Mouse (Mus musculus) heart, adult 11 months (tissue): Measurements from ENCODE around the gene Grid2ip.

Experiments
- DNase-seq: peaks from one replicate; pipeline ENCODE4 v3.0.0; 2022

Grid2ip gene

DNA sequence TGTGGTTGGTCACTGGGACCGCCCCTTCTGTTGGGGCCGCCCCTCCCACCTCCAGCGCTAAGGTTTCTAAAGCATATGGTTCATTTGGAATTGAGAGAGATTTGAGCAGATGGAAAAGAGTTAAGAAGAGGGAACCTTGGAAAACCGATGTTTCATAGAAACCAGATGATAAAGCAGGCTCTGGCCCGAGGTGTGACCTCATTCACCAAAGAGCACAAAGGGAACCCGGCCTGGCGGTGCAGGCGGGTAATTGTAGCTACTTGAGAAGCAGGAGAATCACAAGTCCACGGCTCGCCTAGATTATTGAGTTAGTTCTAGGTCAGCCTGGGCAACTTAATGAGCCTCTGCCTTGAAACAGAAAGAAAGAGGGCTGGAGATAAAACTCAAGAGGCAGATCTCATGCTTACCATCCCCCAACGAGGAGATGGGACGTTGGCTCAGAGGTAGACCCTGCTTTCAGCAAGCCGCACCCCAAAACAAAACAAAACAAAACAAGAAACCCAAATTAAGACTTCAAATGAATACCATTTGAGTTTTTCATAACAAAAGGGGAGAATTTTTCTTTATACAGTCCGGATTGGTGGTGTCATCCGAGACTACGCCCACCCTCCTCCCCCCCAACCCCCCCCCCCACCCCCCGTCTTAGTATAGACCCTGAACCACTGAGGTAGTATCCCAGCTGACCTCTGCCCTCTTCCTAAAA, at the start of gene Grid2ip:
Gene Grid2ip, plus strand, starts transcription at position 653 of the 703 bp plus-strand sequence.
- DNase-seq, result no peak

DNA sequence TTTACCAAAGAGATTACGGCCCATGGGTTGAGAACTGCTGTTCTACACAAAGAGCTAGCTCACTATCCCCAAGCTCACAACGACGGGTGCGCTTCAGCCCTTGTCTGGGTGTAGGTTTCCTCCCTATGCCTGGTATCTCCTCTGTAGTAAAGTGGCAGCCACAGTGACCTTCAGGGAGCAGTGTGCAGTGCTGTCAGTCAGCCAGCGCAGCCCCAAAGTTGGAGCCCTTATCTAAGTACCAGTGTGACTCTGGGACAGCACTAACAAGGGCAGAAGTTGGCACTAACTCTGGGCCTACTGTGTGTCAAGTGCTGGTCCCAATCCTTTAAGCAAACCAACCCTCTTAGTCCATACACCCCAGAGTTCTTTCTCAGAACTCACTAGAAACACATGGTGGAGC, 48.3 kb upstream of the Grid2ip start:
- peak; percentile 96 for DNase-seq

DNA sequence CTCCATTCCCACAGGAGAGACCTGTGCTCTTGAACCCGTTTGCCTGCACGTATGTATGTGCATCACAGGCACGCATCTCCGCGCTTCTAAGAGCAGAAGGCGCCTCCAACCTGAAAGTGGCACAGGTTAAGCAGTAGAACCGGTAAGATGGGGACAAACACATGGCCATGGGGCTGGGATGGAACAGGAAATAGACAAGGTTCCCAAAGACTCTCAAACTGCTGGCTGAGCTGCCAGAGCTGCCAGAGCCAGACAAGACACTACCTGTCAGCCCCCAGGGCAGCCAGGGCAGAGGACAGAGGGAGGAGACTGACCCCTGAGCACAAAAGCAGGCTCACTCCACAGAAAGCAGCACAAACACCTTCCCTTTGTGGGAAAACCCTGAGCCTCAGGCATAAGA, 47.2 kb upstream of the Grid2ip start:
- DNase-seq, result no peak

DNA sequence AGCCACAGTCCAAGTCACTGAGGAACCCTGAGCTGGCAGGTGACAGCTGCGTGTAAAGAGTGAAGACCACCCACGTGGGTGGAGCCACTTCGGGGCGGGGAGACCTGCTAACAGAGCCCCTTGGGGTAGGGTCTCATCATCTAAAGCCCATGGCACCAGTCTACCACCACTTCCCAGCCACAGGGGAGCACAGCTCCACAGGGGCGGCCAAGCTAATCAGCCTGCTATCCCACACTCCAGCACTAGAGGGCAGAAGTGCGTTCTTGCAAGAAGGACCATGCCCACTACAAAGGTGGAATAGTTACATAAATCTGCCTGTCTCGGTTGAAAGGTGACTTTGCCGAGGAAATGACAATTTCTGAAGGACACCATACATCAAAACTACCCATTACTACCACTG, 45.3 kb upstream of the Grid2ip start:
- DNase-seq, result peak; percentile 96

DNA sequence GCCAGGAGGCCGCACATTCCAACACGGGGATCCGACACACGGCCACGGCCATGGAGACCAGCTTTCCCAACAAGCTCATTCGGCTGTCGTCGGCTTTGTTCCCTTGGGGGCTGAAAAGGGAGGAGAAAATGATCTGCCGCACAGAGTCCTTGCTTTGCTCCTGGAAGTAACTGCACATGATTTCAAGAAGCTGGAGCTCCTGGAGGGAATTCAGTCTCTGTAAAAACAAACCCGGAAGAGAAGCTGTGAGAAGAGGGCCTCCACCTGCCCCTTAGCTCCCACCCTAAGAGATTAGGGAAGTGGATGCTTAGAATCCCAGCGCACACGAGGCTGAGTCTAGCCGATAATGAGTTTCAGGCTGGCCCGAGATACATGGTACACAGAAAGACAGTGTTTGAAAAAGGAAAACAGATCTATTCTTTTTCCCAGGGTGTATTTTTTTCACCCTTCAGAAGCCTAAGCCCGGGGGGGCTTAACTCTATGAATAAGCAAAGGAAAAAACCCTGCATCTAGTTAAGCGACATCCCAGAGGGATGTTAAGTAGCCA, 42.9 kb upstream of the Grid2ip start:
- no peak for DNase-seq

DNA sequence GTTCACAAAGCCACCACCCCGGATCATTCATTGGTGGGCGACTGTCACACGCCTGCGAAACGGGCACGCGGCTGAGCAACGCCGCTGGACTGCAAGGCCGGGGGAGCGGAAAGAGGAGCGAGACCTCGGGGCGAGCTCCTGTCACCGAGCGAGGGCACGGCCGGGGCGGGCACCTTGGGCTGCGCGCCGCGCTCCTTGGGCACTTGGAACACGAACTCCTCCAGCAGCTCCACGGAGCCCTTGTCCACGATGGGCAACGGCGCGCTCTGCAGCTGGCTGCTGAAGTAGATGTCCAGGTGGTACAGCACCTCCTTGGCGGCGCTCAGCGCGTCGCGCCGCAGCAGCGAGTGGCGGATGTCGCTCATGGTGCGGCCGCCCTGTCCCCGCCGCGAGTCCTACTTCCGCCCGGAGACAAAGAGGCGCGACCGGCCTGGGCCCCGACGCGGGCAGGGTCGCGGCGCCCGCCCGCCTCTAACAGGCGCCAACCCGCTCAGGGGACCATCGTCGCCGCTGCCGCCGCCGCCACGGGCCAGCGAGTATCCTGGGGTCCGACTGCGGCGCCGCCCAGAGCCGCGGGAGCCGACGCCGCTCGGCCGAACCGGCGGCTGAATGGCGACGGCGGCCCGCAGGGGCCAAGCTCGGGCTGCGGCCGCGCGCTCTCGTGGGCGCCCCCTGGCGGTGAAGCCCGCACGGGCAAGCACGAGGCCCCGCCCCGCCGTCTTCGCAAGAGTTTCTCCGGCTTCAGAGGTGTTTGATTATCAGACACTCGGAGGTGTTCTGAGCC, 42.2 kb upstream of the Grid2ip start, which contains the start of gene E130309D02Rik:
Gene E130309D02Rik, minus strand, starts transcription at position 631 of the 784 bp plus-strand sequence.
- peak; percentile 97 for DNase-seq

DNA sequence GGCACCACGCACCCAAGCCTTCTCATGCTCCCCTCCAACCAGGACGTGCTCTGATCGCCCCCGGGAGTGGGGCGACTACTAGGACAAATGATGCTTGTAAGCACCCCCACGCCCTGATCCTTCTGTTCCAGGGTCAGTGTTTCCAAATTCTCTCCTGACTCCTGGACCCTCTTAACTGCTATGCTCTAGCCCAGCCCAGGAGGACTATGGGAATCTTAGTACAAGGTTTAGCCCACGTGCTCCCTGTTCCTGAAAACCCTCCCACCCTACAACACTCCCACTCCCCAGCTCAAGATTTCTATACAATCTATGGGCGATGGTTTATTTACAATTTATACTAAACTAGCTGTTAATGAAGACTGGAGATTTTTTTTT, 41.6 kb upstream of the Grid2ip start:
- DNase-seq, result no peak

DNA sequence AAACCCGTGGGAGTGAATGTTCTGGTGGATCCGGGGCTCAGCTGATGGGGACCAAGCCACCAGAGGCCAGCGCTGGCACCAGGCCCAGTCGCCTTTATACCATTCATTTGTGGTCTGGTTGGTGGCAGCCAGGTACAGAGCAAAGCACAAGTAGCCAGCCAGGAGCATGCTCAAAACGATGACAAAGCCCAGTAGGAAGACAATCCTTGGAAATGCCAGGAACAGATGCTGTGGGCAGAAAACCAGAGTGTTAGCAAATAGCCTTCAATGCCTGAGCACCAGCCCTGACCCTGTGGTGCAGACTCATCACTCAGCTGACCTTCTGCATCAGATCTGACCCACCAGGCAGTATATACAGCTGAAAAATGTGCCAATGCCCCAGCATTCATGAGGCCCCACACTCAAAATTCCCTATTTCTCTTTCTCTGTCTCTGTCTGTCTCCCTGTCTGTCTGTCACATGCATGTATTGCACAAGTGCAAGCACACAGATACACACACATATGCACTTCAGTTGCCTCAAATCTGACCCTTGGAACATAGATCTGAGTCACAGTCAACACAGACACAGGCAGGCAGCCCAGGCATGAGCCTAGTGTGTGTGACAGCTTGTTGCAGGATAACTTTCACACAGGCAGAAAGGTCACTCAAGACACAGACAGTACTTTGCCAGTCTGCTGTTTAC, 40.4 kb upstream of the Grid2ip start:
- DNase-seq, result no peak

DNA sequence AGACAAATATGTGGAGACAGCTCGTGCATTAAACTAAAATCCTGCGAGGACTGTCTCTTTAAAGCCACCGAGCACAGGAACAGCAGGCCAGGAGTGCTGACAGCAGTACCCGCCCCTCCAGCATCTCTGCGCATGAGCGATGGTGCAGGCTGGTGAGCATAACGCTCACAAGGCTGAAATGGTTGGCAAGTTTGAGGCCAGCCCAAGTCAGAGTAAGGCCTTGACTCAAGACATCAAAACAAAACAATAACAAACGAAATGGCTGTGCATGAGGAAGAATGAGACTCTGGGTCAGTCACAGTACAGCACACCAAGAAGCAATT, 39.9 kb upstream of the Grid2ip start:
- DNase-seq, result no peak

DNA sequence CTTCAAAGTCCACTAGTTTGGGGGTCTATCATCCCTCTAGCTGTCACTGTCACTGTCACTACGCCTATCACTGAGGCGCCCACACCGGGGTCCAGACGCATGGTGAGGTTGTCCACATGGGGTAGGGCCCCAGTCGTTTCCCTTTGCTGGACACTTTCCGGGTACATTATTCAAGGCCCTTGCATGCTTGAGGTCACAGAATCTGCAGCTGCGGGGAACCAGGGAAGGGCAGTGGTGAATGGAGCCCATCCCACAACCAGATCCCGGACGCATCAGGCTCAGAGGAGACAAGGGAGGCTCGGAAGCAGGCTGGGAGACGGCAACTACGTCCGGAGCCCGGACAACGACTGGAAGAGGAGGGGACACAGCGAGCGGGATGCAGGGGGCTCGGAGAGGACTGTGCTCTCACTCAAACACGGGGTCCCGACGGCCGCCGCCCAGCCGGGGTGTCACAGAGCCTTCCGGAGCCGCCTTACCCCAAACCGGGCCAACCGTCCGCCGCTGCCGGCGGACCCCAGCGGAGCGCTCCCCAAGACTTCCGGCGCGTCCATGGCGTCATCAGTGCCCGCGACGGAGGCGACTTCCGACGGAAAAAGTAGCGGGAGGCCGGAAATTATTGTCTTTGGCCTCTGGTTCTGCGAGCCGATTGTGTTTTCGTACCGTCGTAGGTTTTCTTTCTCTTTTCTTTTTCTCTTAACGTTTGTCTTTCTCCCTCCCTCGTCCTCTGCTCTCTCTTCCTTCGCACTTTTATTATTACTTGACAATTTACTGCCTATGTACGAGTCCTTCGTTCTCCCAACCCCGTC, 28.2 kb upstream of the Grid2ip start, which contains the start of gene Zdhhc4:
Gene Zdhhc4, minus strand, starts transcription at position 567 of the 806 bp plus-strand sequence.
- DNase-seq, result peak; percentile 99

DNA sequence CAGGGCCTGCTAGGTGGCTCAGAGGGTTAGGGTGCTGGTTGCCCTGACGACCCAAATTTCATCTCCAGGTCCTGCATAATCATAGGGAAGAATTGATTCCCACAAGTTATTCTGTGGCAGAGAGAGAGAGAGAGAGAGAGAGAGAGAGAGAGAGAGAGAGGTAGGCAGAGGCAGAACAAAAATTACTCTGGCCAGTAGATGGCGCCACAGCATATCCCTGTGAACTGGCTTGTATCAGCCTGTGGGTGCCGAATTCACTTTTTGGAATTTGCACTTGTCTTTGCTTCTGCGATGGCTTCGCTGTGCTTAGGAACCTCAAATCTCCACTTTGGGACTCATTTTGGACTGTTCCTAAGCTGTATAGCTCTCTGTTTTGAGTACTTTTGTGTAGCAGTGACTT, 23.3 kb upstream of the Grid2ip start:
- no peak for DNase-seq

DNA sequence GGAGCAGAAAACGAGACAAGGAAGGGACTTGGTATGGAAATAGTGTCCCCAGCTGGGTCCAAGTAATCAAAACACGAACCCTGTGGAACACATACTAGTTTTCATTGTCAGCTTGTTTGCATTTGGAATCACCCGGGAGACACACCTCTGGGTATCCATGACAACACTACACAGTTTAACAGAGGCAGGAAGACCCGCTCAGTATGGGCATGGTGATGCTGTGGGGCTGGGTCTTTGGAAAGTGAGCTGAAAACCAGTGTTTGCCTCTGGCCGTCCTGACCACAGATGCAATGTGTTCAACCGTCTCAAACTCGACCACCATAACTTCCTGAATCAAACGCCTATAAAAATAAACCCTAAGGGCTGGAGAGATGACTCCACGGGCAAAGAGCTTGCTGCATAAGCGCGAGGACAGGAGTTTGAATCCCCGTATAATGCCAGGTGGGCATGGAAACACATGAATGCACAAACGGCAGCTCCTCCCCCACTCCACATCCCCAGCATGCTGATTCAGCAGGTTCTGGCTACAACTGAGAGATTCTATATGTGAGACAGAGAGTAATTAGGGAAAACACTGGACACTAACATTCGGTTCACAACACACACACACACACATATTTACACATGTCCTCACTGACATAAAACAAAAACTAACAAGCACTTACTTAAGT, 22.6 kb upstream of the Grid2ip start:
- DNase-seq, result no peak

DNA sequence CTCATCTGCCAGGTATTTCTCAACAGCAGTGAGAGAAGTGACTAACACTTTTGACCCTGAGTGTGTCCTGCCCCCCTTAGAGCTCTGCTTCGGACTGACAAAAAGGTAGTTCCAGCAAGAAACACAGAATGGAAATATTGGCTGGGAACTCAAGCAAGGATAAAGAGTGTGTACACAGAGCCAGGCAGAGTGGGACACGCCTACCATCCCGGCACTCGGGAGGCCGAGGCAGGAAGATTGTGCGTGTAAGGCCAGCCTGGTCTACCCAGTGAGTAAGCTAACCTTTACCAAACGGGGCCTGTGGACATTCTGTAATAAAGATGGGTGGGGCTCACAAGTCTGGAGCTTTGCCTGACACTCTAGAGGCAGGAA, 22.1 kb upstream of the Grid2ip start:
- no peak for DNase-seq

DNA sequence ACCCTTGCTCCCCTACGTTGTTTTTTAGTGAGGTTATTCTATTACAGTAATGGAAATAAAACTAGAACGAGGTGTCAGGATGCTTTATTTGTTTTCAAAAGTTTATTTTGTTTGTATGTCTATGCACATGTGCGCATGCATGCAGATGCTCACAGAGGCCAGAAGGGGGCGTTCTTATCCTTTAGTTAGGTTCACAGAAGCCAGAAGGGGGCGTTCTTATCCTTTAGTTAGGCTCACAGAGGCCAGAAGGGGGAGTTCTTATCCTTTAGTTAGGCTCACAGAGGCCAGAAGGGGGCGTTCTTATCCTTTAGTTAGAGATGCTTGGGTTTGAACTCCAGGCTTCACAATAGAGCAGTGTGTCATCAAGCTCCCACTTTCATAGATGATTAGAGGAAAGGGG, 20.6 kb upstream of the Grid2ip start:
- no peak for DNase-seq

DNA sequence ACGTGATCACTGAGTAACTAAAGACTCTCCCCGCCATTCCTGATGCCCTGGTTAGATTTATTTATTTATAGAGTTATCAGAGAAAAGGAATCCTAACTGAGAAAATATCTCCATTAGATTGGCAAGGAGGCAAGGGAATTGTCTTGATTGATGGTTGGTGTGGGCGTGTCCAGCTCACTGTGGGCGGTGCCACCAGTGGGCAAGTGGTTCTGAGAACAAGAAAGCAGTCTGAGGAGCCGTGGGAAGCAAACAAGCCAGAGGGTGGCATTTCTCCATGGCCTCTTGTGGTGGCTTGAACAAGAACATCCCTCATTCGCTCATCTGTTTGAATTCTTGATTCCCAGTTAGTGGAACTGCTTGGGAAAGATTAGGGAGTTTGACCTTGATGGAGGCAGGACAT, 17.5 kb upstream of the Grid2ip start:
- no peak for DNase-seq

DNA sequence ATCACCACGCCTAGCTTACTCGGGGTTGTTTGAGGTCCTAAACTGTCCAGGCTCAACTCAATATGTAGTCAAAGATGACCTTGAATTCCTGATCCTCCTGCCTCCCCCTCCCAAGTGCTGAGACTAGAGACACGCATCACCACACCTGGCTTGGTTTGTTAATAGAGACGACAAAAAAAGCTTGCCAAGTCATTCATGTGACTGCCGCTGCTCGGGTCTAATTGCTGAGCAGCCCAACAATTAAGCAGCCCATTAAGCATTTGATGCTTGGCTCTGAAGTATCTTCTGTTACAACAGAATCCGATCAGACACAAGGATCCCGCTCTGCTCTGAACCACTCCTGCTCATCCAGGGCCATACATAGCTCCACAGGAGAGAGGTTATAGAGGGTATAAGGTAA, 10.8 kb upstream of the Grid2ip start:
- DNase-seq, result no peak

DNA sequence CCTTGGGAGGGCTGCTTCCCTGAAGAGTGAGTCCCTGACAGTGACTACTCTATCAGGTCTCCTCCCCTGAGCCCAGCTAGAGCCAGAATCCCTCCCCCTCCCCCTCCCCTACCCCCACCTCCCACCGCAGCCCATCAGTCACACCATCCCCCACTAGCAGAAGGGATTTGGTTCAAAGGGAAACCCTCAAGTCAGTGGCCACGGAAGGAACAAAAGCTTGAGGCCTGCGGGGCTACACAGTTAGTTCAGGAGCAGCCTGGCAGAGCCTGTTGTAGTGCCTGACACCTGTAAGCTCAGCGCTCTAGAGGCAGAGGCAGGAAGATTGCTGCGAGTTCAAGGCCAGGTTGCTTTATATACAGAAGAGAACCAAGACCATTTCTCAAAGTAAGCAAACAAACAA, 1.1 kb upstream of the Grid2ip start:
- no peak for DNase-seq

DNA sequence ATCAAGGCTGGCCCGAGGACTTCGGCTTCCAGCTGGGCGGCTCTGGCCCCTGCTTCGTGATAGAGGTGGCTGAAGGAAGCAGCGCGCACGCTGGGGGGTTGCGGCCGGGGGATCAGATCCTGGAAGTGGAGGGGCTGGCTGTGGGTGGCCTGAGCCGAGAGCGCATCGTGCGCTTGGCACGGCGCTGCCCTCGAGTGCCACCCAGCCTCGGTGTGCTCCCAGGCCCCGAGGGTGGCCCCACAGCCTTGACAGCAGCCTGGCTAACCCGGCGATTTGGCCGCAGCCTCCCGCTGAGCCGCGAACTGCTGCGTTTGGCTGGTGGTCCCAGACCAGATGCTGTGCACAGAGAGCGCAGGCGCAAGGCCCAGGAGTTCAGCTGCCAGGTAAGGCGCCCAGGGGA, 426 bp downstream of the Grid2ip start:
- DNase-seq, result no peak

DNA sequence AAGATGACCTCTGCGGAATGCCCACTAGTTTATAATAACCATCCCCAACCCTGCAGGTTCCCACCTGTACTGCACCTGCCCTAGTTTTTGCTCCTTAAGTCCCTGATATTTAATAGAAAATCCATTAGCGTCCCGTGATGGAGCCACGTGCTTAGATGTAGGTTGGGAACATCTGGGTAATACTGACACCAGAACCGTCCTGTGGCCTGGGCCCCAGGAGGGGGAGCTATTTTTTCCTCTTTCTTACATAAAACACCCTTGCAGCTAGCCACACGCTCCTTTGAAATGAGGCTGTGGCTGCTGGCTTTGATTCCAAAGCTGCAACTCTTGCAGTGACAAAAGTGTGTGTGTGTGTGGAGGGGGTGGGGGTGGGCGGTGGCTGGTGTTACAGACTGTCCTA, 2.1 kb downstream of the Grid2ip start:
- DNase-seq, result no peak

DNA sequence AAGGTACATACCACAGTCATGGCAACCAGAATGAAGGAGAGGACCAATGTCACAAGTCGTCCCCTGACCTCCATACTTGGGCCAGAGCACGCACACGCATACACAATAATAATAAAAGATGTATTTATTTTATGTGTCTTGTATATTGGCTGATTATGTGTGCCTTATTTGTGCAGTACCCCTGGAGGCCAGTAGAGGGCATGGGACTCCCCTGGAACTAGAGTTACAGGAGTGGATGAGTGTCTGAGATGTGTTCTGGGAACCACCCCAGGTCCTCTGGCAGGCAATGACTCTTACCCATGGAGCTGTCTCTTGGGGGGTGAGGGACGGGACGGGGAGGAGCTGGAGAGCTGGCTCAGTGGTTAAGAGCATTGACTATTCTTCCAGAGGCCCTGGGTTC, 2.9 kb downstream of the Grid2ip start:
- no peak for DNase-seq

DNA sequence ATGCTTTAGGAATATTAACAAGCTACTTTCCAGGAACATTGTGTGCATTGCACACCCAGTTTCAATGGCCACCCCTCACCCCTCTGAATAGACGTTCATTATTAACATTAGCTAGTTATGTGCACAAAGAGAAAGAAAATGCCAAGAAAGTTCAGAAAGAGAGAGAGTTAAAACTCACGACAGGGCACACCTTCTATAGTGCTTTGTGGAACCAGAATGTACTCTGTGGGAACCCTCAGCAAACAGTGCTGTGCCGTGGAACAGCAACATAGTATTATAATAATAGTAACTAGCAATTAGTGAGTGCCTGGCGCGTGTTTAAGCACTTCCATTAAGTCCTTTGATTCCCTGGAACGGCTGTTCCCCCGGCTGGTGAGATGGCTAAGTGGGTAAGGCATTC, 4.3 kb downstream of the Grid2ip start:
- no peak for DNase-seq
